Mouse (Mus musculus) left cerebral cortex, adult 11 months (tissue): Measurements from ENCODE around the gene Toe1.
"Not testable (repeated sequence)": the region's sequence is repeated elsewhere in the genome, so short reads cannot be mapped to it uniquely, and the experiment has no call there.

Experiments used
- DNase-seq: peaks from one replicate; pipeline ENCODE4 v3.0.0; 2022; ENCODE audit warnings: low spot score

The Toe1 gene

DNA sequence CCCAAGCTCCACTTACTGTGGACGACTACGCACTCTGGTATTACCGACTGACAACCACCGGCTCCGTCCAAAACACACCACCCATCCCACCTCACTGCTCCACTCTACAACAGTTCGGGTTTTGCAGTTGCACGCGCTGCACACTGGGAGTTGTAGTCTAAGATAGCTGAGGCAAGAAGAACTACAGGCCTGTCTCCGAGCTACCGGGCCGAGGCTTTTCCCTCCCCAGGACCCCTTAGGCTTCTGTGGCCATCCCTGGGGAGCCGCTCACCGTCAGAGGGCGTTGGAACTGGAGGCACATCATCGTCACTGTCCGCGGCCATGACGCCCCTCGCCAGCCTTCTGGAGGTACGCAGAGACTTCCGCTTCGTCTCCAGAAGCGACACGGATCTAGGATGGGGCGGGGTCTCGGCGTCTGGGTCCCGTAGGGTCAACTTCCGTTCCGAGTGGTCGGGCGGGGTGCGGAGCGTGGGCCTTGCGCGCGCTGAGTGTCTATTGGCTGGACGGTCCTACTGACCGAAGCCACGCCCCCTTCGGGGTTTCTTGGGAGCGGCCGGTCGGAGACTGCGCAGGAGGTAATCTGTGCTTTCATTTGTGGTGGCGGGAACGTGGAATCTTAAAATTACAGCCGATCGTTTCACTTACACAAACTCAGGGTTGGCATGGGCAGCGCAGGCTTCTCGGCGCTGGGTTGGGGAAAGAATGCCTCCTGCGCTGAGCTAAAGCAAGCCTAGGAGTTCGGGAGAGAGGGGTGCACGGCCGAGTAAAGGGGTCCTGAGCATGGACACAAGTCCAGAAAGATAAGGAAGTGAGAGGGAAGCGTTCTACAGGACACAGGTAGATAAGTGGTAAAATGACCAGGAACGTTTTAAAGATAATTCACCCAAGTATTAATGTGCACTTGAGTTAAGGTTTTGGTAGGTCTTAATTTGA is at the start of gene Toe1, which contains the start of gene Mutyh:
TSS of gene Toe1 (minus strand) at position 444 of the 933 bp plus-strand sequence.
TSS of gene Mutyh (plus strand) at position 527 of the 933 bp plus-strand sequence.
- DNase-seq, result peak; percentile 86

DNA sequence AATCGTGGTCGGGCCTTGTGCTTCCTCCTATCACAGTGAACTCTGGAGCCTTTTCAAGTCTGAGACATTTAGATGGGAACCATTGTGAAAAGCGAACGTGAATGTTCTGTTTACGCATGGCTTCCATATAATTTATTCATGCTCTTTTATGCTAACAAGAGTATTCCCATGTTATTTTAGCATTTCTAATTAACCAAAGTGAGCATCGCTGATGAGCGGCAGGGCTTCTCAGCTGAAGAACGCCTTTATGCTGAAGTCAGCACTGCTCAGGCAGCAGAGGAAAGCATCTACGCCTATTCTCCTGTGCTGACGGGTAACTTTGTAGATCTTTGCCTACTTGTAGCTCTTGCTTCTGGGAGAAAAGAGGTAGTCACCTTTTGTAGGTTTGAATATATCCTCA is 49.8 kb upstream of the Toe1 start:
- no peak for DNase-seq

DNA sequence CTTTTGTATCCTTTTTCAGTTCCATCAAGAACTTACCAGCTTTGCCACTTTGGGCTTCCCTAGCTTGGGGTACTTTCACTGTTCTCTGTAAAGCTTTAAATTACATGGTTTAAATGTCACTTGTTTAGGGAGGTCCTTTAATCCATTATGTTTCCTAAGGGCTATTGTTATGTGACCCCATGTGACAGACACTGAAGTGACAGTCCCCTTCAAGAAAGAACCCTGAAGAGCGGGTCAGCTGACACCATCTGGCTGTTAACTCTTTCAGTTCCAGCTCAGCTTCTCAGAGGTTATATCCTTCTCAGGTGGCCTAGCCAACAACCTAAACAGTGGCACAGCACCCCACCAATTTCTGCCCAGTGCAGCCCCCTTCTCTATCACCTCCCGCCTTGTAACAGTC is 46.8 kb upstream of the Toe1 start:
- no peak for DNase-seq

DNA sequence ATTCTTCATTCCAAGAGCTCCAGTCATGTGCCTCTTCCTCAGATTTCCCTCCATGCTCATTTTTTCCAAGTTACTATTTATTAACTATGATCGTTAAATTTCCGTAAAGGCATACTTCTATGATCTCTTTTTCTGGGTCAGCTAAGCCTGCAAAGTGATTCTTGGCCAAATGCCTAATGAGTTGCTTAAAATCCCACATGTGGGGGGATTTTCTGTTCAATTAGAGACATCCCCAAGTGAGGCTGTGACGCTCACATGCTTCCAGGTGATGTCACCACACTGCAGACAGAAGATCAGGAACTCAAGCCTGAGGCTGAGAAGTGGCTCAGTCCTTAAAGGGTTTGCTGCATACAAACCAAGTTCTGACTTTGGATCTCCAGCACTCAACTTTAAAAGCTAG is 42.5 kb upstream of the Toe1 start:
- no peak for DNase-seq

DNA sequence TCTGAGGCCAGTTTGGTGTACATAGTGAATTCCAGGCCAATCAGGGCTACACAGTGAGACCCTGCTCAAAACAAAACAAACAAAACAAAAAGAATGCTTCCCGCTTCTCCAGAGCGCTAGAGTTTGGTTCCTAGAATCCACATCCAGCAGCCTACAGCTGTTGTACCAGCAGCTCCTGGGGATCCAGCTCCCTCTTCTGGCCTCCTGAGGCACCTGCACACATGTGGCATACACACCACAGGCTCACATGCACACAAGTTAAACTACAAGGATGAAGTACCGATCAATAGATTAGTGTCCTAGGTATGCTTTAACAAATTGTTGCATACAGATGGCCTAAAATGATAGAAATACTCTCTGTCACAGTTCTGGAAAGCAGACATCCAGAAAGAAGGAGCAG is 36.9 kb upstream of the Toe1 start:
- no peak for DNase-seq

DNA sequence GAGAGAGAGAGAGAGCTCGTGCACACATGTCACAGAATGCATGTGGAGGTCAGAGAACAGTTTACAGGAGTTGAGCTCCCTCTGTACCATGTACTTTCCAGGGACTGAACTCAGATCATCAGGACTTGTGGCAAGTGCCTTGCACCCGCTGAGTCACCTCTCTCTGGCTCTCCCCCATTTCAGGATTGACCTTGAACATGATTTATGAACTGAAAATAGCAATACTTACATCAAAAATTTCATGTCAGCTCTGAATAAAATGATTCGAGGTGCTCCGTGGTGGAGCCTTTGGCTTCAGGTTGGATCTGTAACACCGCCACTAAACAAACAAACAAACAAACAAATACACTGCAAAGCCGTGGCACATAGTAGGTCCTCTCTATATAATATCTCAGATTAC is 33.4 kb upstream of the Toe1 start:
- no peak for DNase-seq

DNA sequence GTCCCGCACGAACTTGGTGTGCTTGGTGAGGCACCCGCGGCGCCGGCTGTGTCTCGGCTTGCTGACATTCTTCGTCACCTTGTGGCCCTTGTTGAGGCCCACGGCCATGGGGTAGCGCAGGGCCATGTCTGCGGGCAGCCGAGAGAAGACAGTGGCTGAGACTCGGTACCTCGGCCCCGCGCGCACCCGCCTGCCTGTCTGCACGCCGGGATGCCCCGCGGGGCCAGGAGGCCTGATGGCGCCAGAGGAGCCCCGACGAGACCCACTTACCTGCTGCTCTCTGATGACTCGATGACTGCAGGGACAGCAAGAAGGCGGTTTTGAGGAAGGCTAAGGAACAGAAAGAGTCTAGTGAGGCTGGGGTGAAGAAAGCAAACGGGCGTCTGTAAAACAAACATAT is 32.7 kb upstream of the Toe1 start:
- not testable (repeated sequence) for DNase-seq

DNA sequence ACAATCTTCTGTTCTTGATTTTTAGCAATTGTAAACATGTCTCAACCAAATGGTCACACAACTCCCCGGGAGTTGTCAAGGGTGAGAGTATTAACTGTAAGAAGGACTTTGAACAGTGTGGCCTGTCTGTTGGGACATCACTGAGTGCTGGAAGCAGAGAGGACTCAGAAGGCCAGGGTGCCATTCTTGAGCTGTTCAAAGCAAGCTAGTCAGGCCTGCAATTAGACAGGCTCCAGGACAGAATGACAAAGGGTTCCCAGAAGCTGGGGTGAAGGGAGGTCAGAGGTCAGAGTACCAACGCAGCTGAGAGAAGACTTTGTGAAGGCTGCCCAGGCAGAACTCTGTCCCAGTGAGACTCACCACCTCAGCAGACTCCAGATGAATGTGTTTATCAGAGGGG is 31.6 kb upstream of the Toe1 start:
- no peak for DNase-seq

DNA sequence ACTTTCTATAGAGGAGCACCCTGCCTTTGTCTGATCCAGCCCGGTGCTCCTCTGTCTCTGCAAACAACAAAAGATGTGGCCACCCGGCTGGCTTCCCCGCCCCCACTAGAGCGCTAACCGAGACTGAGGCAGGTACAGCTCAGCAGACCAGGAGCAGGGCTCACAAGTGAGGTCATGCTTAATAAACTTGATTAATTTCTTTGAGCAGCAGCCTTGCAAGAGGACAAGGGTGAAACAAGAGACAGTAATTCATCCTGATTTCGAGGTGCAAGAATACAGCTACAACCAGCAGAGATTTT is 22.6 kb upstream of the Toe1 start:
- no peak for DNase-seq

DNA sequence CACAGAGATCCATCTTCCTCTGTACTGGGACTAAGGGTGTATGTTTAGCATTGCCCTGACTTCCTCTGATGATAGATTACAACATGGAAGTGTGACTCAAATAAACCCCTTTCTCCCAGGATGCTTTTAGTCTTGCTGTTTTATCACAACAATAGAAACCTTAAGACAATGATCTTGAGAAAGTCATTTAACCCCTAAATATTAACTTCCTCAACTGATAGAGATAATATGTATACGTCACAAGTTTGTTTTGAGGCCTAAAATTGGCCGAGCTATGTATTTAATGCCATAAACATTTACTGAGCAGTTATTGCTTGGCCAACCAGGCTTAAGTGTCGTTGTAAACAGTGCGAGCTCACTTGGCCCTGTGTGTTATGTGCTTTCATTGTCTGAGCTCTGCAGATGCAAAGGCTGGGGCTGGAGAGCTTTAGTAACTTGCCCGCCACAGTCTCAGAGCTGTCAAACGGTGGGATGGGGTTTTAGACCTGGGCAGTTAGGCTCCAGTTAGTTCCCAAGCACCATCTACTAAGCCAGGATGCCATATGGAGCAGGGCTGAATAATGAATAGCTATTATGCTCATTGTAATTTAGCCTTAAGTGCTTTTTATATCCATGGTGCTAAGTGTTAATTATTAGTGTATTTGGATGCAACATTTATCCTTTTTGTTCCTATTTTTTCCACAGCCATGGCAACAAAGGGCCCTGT is 22.1 kb upstream of the Toe1 start:
- DNase-seq, result no peak

DNA sequence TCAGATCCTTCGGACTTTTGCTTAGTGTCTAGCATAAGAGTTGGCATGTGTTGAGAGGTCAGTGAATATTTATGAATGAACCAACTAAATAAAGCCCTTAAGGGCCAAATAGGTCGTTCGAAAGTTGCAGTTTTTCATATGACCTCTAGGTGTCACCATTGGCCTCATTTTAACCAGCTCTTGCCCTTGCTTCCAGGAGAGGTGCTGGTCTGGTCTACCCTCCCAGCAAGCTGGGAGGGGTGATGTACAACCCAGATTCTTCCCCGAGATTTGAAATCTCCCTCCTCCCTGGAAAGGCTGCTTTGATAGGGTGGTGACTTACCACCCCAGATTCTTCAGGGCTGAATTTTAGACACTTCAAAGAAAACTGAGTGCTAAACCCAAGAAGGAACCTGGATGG is 20.4 kb upstream of the Toe1 start:
- no peak for DNase-seq

DNA sequence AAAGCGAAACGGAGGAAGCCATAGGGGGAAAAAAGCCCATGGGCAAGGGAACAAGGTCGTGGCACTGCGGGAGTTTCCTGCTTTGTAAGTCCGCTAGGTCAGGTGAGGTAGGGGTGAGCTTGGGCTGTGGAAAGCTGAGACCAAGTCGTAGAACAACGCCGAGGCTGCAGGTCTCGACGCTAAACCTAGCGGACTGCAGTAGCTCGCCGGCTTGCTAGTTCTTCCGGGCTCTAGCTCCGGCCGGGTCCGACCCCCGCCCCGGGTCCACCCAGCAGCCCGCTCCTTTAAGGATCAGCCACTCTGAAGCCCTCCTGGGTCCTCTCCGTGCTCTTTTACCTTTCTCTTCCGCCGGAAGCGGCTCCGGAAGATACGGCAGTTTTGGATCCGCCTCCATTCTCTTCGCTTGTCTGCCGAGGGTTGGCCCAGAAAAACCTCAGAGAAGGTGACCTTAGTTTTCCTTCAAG is 17.1 kb upstream of the Toe1 start:
- DNase-seq, result no peak

DNA sequence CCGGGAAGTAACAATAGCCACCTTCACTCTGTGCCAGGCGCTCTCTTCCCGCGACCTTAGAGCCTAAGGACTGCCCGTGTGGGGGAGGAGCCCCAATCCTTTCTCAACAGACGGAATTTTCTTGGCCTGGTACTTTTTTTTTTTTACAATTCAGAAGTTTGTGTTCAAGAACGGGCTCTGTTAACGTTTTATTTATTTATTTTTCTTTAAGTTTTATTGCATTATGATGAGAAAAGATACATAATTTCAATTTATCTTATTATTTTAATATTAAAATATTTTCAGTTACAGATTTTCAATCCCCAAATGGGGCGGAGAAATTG is 14.2 kb upstream of the Toe1 start, which contains the start of gene Hpdl:
TSS of gene Hpdl (minus strand) at position 14 of the 323 bp plus-strand sequence.
- no peak for DNase-seq

DNA sequence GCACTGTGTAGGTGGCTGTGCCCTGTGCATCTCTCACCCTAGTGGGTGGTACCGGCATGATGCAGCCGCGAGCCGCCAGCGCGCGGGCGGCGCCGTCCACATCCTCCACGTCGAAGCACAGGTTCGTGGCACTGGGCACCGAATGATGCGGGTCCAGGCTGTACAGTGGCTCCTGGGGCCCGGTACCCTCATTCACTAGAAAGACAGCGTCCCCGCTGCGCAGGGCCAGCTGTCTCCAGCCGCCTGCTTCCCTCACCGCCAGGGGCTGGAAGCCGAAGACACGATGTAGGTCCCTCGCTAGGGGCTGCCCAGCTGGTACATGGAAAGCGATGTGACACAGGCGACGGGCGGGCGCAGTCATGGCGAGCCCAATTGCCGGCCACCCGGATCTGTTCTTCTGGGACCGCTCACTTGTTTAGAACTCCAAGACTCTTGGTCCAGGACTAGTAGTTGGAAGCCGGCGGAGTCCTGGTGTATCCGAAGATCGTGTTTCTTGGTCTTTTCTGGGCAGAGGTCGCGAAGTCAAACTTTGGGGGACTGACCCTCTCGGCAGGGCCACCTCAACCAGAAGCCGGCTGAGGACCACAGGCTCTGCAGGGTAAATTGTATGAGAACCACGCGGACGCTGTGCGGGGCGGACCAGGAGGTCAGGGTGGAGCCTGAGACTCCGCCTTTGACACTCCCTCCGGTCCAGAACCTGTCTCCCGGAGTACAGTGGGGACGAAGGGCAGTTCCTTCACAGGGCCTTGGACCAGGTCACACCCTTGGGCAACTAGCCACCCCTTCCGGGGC is 13.7 kb upstream of the Toe1 start:
- no peak for DNase-seq

DNA sequence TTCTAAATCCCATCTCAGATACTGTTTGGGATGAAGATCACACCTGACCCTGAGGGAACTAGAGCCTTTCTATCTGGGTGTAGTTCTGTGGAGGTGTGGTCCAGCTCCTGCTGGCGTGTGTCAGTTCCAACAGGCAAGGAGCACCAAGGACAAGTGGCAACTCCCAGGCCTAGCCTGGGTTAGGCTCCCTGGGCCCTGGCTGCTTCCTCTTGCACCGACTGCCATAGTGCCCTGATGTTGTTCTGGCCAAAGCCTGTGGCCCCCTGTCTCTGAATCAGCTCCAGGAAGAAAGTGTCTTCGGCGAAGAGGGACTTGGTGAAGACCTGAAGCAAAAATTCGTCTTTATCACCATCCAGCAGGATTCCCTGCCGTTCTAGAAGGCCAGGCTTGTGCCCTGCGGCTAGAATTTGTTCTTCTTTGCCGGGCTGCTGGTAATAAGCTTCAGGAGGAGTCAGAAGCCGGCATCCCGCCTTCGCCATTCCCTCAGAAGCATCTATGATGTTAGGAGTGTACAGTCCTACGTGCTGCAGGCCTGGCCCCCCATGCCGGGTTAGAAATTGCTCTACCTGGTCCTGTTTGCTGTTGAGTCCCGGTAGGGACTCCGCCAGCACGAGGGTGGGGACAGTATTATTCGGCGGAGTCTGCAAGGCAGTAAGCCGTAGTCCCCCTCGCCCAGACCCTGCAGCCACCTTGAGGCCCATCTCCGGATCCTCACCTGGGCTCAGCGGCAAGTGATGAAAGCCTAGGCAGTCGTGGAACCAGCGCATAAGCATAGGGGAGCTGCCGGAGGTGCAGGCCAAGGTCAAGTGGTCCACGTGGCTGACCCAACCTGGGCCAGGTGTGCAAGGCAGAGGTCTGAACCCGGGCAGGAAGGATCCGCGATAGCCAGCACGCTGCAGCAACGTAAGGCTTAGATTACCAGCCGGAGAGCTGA is 12.8 kb upstream of the Toe1 start:
- DNase-seq, result no peak

DNA sequence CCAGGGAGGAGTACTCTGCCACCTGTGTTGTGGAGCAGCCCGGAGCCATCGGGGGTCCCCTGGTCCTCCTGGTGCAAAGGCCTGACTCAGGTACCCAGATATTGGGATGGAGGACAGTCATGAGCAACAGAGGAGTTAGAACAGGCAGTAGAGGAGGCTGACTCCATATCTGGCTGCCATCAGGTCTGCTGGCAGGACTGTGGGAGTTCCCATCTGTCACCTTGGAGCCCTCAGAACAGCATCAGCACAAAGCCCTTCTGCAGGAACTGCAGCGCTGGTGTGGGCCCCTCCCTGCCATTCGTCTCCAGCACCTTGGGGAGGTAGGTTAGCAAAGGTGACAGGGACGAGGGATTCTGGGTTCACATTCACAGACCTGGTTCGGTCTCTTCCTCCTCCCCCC is 10.0 kb upstream of the Toe1 start:
- DNase-seq, result no peak

DNA sequence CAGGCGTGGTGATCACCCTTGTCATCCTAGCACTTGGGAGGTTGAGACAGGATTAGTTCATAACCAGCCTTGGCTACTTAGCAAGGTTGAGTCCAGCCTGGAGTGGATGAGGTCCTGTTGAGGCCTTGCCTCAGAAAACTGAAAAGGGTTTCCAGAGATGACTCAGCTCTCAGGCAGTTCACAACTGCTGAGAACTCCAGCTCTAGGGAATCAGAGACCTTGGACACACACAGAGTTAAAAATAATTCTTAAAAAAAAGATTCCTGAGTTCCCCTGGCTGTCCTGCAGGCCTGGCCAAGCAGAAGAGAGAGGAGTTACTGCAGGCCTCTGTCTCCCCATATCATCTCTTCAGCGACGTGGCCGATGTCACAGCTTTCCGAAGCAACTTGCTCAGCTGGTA is 7.8 kb upstream of the Toe1 start:
- DNase-seq, result no peak

DNA sequence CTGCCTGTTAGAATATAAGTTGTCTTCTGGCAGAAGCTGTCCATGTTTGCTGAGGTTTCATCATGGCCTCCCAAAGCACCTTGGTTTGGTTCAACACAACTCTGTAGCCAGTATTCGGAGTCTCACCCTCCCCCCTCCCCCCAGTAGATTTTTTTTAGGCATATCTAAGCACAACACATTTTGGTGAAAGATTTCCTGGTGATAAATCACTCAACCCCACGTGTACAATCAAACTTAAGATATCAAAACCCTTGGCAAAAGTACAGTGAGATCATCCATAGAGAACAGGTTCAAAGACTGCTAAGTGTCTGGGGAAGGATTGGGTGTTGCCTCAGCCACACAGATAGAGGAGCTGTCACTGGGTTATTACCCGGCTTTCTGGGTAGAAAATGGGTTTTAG is 3.6 kb upstream of the Toe1 start:
- DNase-seq, result no peak

DNA sequence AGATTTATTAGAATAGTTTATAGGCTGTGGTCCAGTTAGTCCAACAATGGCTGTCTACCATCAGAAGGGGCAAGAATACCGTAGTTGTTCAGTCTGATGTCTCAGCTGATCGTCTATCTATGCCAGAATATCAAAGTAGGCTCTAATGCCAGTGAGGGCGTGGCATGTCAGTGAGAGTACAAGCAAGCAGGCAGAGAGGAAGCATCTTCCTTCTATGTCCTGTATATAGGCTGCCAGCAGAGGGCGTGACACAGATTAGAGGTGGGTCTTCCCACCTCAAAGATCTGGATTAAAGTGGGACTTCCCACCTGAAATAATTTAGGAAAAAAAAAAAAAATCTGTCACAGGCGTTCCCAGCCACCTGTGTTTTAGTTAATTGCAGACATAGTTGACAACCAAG is 7.5 kb downstream of the Toe1 start:
- DNase-seq, result no peak

DNA sequence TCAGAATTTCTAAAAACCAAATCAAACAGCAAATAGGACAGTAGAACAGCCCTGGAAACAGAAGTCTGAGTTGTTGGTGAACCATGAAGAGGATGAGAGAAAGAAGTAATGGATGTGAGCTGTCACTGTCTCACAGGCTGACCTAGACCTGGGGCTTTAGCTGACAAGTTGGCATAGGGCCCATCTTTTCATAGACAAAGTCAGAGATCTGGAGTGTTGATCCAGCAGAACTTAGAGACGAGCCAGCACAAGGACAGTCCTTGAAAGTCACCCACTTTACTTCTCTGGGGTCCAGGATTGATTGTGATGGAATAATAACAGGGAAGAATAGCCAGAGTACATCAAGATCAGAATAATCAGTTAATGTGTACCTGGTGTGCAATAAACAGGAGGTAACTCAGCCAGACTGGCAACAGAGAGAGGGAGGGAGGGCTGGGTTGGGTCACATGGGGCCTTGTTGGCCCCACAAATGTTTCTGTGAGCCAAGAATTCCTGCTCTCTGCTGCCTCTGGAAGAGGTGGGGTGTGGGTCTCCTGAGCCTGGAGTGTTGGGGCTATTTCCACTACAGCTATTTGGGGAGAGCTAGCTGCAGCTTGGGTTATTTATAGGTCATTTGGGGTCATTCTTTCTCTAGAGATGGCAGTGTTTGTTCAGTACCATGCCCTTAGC is 10.9 kb downstream of the Toe1 start:
- DNase-seq, result no peak

DNA sequence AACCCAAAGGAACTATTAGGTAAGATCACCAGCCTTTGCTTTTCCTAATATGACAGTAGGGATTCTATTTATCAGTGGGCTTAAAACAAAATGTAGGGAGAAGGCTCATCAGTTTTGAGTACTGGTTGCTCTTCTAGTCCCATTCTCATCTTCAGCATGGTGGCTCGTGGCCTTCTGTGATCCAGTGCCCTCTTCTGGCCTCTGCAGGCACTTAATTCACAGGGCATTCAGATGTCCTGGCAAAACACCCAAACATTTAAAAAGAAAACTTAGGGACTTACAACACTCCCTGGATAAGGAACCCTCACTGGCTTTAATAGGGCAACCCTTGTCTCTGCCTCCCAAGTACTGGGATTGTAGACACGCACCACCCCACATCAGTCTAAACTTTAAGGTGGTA is 13.2 kb downstream of the Toe1 start:
- DNase-seq, result no peak
